Mouse (Mus musculus): Measurements from ENCODE around the gene Fam149a. TPM values are rescaled to one million over a fixed set of nuclear protein-coding genes. Genes with fewer than 3 reads are reported as not detected.
A peak's percentile ranks its signal among the peaks of the same experiment; 100 is the strongest.

Gene Fam149a
- 11.4 and 13.8 TPM in 2 replicates for polyA plus RNA-seq (2015; fragmentation: Nextera tagmentation; extraction: Ambion mirVana)

DNA sequence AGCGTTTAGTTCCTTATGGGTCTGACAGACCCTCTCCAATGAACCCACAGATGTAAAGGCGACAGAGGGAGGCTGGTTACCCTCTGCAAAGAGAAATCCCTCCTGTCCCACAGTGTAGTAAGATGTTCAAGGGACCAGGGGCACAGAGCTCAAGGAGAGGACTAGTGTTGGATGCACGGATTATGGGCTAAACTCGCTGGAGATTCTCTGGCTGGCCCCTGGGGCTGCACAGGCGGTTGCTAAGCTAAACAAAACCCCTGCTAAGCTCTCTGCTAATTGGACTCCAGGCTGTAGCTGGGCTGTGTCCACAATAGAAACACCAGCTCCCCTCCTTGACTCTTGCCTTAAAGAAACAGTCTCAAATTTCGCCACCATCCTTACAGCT, at the start of gene Fam149a:
Gene Fam149a, minus strand, starts transcription at position 329 of the 385 bp plus-strand sequence.
- Histone ChIP-seq H3K9ac (no peak within 1 kb of the TSS), H3K27me3 (peaks cover 12% of the 10 kb centered on the region), H3K4me2 (peak within 1 kb of the TSS; percentile 64), H3K36me3 (no peaks in the 10 kb centered on the region), H3K4me3 (peak within 1 kb of the TSS; percentile 31), H3K4me1 (peaks cover 10% of the 10 kb centered on the region), H3K9me3 (no peaks in the 10 kb centered on the region), H3K27ac (no peak within 1 kb of the TSS)
- ATAC-seq (ENCODE audit: borderline replicate concordance, extremely low read depth, low FRiP score, low TSS enrichment) = no peak
- WGBS = 2% methylated on average over 6 of the region's 6 CpGs

- no peaks in the 10 kb centered on the region for H3K4me1 ChIP-seq
- H3K27ac ChIP-seq = no peak overlapping the region
- no peaks in the 10 kb centered on the region for H3K9me3 ChIP-seq
- no peak overlapping the region for H3K9ac ChIP-seq
- no peak overlapping the region for H3K4me2 ChIP-seq
- WGBS = 85% methylated on average over 7 of the region's 7 CpGs
- no peak for ATAC-seq (ENCODE audit: borderline replicate concordance, extremely low read depth, low FRiP score, low TSS enrichment)
- H3K27me3 ChIP-seq = no peaks in the 10 kb centered on the region
- no peaks in the 10 kb centered on the region for H3K36me3 ChIP-seq
- H3K4me3 ChIP-seq = no peak overlapping the region
These were observed 38.1 kb upstream of the Fam149a start for GRCm38 (mm10) chr8:45420151-45420550.

DNA sequence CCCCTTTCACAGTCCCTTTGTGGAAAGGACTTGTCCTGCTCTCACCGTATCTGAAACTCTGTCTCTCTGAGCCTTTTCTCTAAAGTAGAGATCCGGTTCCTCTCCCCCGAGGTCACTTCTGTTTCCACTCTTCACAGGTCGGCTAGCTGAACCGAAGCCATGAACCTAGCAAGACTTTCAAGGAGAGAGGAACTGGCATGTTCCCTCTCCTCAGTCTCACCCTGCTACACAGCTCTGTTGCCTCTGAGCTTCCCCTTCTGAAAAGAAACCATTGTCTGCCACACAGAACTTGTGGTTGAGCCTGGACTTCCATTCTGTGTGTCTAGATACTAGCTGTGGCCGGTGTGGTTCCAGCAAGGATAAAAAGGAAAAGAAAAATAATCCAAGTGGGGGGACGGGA, 32.9 kb upstream of the Fam149a start:
- no peak overlapping the region for H3K4me2 ChIP-seq
- no peaks in the 10 kb centered on the region for H3K9me3 ChIP-seq
- H3K27ac ChIP-seq = no peak overlapping the region
- H3K4me1 ChIP-seq = peaks cover 8% of the 10 kb centered on the region; the same call in 1 of the 2 replicates
- no peak overlapping the region for H3K9ac ChIP-seq
- 70% methylated on average over 7 of the region's 7 CpGs for WGBS
- H3K27me3 ChIP-seq = no peaks in the 10 kb centered on the region
- H3K36me3 ChIP-seq = no peaks in the 10 kb centered on the region
- no peak for ATAC-seq (ENCODE audit: borderline replicate concordance, extremely low read depth, low FRiP score, low TSS enrichment)
- no peak overlapping the region for H3K4me3 ChIP-seq

DNA sequence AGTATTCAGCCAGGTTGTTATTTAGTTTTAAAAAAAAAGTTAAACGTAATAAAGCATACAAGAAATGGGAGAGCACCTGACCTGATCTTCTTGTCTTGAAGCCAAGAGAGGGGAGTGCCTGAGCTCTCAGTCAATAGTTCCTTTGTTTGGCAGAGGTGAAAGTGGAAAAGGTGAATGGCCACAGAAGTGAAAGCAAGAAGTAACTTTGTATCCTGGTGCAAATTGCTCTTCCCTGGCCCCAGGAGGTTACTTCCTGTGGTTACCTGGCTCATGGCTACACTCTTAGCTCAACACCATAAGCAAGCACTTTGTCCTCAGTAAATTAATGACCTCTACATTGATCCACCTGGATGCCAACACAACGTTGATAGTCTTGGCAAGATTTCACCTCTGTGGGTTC, 28.8 kb upstream of the Fam149a start, which contains the start of gene Tlr3:
Gene Tlr3, minus strand, starts transcription at position 199 of the 400 bp plus-strand sequence.
- peak; percentile 40; the same call in 1 of the 2 replicates for ATAC-seq (ENCODE audit: borderline replicate concordance, extremely low read depth, low FRiP score, low TSS enrichment)
- Histone ChIP-seq H3K4me1 (peaks cover 8% of the 10 kb centered on the region; the same call in 1 of the 2 replicates), H3K4me2 (peak within 1 kb of the TSS; percentile 66), H3K9me3 (no peaks in the 10 kb centered on the region), H3K4me3 (peak within 1 kb of the TSS; percentile 48), H3K9ac (peak within 1 kb of the TSS; percentile 45), H3K27me3 (no peaks in the 10 kb centered on the region), H3K36me3 (no peaks in the 10 kb centered on the region), H3K27ac (peak within 1 kb of the TSS; percentile 85)
- 47% methylated on average over 2 of the region's 2 CpGs for WGBS

DNA sequence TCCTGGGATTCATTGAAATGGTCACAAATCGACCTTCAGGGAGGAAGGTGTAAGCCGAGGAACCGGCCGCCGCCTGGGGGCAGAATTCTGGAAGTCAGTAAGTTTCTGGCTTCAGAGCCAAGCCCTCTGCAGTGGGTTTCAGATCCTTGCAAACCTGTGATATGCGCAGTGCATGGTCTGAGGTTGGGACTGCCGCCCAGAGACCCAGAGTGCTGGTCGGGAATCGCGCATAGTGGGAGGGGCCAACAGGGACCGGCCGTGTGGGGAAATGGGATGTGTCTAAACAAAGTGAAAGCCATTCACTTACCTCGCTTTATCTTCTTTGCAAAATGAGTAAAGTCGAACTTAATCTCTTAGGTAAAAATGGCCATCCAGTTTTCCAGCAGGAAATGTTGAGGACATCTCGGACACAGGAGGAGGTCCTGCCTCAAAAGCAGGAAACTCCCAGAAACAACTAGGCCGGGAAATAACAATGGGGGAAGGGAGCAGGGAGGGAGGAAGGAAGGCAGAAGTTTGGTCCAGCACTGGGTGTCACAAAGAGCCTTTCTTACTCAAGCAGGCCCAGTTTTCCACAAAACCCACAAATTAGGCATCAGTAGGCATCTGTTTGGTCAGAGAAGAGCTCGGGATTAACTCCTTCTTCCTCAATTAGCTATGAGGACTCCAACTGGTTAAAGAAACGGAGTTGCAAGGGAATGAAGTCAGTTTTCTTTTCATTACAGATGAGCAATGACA, 28.2 kb upstream of the Fam149a start:
- no peaks in the 10 kb centered on the region for H3K36me3 ChIP-seq
- peak overlapping the region; percentile 48 for H3K4me3 ChIP-seq
- no peaks in the 10 kb centered on the region for H3K9me3 ChIP-seq
- WGBS = 6% methylated on average over 18 of the region's 18 CpGs
- peak; percentile 96 for ATAC-seq (ENCODE audit: borderline replicate concordance, extremely low read depth, low FRiP score, low TSS enrichment)
- peak overlapping the region; percentile 85 for H3K27ac ChIP-seq
- H3K4me1 ChIP-seq = peaks cover 8% of the 10 kb centered on the region; the same call in 1 of the 2 replicates
- H3K4me2 ChIP-seq = peak overlapping the region; percentile 66
- peak overlapping the region; percentile 45 for H3K9ac ChIP-seq
- no peaks in the 10 kb centered on the region for H3K27me3 ChIP-seq

DNA sequence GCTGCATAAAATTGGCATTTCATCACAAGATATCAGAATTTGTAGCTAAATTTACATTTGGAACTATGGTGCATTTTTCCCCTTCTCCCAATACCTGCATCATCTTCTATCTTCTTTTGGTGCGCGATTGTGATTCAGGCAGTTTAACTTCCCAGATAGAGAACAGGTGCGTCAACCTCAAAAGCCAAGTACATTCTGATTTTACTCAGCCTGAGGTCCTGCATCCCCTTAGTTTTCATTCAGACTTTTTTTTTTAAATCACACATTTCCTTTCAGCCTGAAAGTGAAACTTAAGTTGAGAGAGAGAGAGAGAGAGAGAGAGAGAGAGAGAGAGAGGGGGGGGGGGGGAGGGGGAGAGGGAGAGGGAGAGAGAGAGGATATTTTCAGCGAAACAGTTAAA, 27.6 kb upstream of the Fam149a start:
- peaks cover 8% of the 10 kb centered on the region; the same call in 1 of the 2 replicates for H3K4me1 ChIP-seq
- H3K4me2 ChIP-seq = peak overlapping the region; percentile 66
- peak overlapping the region; percentile 85 for H3K27ac ChIP-seq
- H3K4me3 ChIP-seq = peak overlapping the region; percentile 48
- H3K9ac ChIP-seq = peak overlapping the region; percentile 45
- ATAC-seq (ENCODE audit: borderline replicate concordance, extremely low read depth, low FRiP score, low TSS enrichment) = no peak
- H3K36me3 ChIP-seq = no peaks in the 10 kb centered on the region
- H3K9me3 ChIP-seq = no peaks in the 10 kb centered on the region
- H3K27me3 ChIP-seq = no peaks in the 10 kb centered on the region
- 43% methylated on average over 4 of the region's 4 CpGs for WGBS

- H3K4me3 ChIP-seq = no peak overlapping the region
- H3K27me3 ChIP-seq = peaks cover 12% of the 10 kb centered on the region
- WGBS = 41% methylated on average over 1 of the region's 1 CpGs
- no peak for ATAC-seq (ENCODE audit: borderline replicate concordance, extremely low read depth, low FRiP score, low TSS enrichment)
- no peak overlapping the region for H3K27ac ChIP-seq
- no peak overlapping the region for H3K4me2 ChIP-seq
- no peak overlapping the region for H3K9ac ChIP-seq
- no peaks in the 10 kb centered on the region for H3K9me3 ChIP-seq
- H3K4me1 ChIP-seq = peaks cover 10% of the 10 kb centered on the region
- no peaks in the 10 kb centered on the region for H3K36me3 ChIP-seq
These were observed 1.2 kb upstream of the Fam149a start for GRCm38 (mm10) chr8:45383250-45383649.

DNA sequence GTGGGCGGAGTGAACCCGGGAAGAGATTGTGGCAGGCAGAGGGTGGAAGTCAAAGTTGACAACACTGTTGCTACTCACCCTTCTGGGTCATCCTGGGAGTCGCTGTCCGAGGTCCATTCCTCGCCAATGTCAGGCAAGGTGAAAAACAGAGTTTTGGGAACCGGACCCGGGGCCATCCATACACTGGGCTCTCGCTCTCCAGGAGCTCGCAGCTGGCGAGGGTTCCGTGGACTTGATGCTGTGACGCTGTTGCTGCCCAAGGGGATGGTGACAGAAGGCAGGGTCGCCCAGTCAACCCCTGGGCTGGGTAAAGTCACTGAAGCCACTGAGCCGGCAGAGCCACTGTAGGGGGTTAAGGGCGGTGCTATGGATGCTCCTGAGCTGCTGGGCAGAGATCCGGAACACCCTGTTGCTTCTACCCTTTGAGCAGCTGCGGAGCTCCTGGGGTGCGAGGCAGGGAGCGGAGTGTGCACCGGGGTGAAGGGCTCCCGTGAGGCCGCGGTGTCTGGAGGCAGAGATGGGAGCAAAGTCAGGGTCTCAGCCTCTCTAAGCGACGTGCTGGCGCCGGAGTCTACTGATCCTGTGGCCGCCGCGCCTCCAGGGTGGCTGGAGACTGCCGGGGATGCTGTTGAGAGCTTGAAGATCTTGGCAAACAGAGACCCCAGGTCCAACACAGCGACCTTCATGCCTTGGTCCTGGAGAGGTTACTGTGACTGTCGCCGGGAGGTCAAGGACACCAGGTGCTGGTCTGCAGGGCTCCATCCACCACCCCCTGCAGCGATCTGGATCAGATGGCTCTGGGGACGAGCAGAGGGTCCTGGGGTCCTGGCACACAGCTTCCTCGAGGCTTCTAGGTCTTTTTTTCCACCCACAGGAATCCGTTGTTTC, 772 bp downstream of the Fam149a start:
- Histone ChIP-seq H3K9me3 (no peaks in the 10 kb centered on the region), H3K27ac (no peak overlapping the region), H3K36me3 (no peaks in the 10 kb centered on the region), H3K9ac (no peak overlapping the region), H3K27me3 (peaks cover 12% of the 10 kb centered on the region), H3K4me1 (peaks cover 10% of the 10 kb centered on the region), H3K4me2 (peak overlapping the region; percentile 64), H3K4me3 (peak overlapping the region; percentile 31)
- 0 out of 2 replicates have a peak, but pooled peaks have one; percentile 27 for ATAC-seq (ENCODE audit: borderline replicate concordance, extremely low read depth, low FRiP score, low TSS enrichment)
- WGBS = 2% methylated on average over 38 of the region's 38 CpGs

- Histone ChIP-seq H3K27me3 (peaks cover 12% of the 10 kb centered on the region), H3K4me1 (peaks cover 10% of the 10 kb centered on the region), H3K4me2 (no peak overlapping the region; the same call in 1 of the 2 replicates), H3K9ac (no peak overlapping the region), H3K27ac (no peak overlapping the region), H3K36me3 (no peaks in the 10 kb centered on the region), H3K4me3 (no peak overlapping the region), H3K9me3 (no peaks in the 10 kb centered on the region)
- WGBS = 15% methylated on average over 4 of the region's 4 CpGs
- no peak for ATAC-seq (ENCODE audit: borderline replicate concordance, extremely low read depth, low FRiP score, low TSS enrichment)
These were observed 1.5 kb downstream of the Fam149a start for GRCm38 (mm10) chr8:45380598-45380997.

GRCm38 (mm10) chr8:45374071-45374470, 8.0 kb downstream of the Fam149a start:
- Histone ChIP-seq H3K4me1 (no peaks in the 10 kb centered on the region), H3K27ac (no peak overlapping the region), H3K36me3 (no peaks in the 10 kb centered on the region), H3K27me3 (no peaks in the 10 kb centered on the region), H3K4me3 (no peak overlapping the region), H3K9me3 (no peaks in the 10 kb centered on the region), H3K9ac (no peak overlapping the region), H3K4me2 (no peak overlapping the region)
- no peak for ATAC-seq (ENCODE audit: borderline replicate concordance, extremely low read depth, low FRiP score, low TSS enrichment)
- WGBS = 67% methylated on average over 3 of the region's 3 CpGs

GRCm38 (mm10) chr8:45367154-45367553, 14.9 kb downstream of the Fam149a start:
- Histone ChIP-seq H3K4me1 (no peaks in the 10 kb centered on the region), H3K36me3 (no peaks in the 10 kb centered on the region), H3K27ac (no peak overlapping the region), H3K4me2 (no peak overlapping the region), H3K9ac (no peak overlapping the region), H3K9me3 (no peaks in the 10 kb centered on the region), H3K4me3 (no peak overlapping the region), H3K27me3 (no peaks in the 10 kb centered on the region)
- ATAC-seq (ENCODE audit: borderline replicate concordance, extremely low read depth, low FRiP score, low TSS enrichment) = no peak
- 83% methylated on average over 1 of the region's 1 CpGs for WGBS

DNA sequence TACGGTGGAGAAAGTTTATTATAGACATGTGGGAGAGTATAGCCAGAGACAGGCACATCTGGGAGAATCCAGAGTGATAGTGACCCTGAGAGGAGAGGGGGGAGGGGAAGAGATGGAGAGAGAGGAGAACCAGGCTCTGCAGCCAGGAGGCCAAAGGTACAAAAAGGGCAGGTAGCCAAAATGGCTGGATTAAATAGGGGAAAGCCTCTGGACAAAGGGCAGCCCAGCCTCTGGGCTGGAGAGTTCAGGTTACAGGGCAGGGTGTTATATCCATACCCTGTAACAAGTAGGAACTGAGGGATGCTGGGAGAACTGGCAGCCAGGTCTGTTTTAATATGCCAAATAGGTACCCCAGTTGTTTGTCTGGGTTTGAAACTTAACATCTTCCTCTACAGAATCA, 18.9 kb downstream of the Fam149a start:
- WGBS = 46% methylated on average over 1 of the region's 1 CpGs
- H3K9ac ChIP-seq = no peak overlapping the region
- no peaks in the 10 kb centered on the region for H3K27me3 ChIP-seq
- no peaks in the 10 kb centered on the region for H3K36me3 ChIP-seq
- H3K9me3 ChIP-seq = no peaks in the 10 kb centered on the region
- H3K4me1 ChIP-seq = no peaks in the 10 kb centered on the region
- no peak for ATAC-seq (ENCODE audit: borderline replicate concordance, extremely low read depth, low FRiP score, low TSS enrichment)
- no peak overlapping the region for H3K4me3 ChIP-seq
- no peak overlapping the region for H3K27ac ChIP-seq
- H3K4me2 ChIP-seq = no peak overlapping the region

Measured in lung, embryonic 15.5 days (tissue).